Mouse (Mus musculus): ENCODE measurements at regions not wholly inside any gene's neighbourhood (a gene's known extent, or its start where the extent isn't known, plus 50 kb on each side); places are given as distances from the start of the nearest gene placed in this dataset.

DNA sequence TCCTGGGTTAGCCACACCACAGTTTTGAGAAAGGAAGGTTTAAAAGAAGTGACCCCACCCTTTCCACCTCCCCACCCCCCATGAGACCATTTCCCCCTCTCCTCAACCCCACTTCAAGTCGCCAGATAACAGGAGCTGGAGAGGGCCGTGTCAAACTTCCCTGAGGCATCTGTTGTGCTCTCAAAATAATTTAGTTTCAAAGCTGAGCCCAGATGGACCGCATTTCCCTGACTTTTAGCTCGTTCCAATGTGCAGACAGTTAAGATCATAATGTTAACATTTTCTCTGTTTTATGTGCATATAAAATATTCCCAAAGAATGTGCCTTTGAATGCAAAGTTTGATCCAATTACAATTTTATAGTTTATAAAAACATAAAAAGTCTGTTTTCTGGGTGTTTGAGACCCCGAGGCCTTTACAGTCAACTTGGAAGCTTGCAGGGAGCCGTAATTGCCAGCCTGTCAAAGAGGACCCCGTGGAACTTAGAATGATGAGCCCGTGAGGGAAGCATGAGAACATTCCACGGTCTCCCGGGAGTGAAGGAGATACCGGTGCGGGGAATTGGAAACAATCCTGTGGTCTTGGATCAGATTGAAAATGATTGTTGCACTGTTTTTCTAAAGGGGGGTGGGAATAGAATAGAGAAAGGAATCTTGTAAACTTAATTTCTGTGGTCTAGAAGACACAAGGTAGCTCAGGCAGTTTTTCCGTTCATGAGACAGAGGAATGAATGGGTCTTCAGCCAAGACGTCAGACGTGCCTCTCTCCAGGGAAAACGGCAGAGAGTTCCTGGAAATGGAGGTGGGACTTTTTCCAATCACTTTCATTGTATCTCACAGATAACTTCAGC lies 903.3 kb downstream of the Mrps31 start:
- no peak for DNase-seq

DNA sequence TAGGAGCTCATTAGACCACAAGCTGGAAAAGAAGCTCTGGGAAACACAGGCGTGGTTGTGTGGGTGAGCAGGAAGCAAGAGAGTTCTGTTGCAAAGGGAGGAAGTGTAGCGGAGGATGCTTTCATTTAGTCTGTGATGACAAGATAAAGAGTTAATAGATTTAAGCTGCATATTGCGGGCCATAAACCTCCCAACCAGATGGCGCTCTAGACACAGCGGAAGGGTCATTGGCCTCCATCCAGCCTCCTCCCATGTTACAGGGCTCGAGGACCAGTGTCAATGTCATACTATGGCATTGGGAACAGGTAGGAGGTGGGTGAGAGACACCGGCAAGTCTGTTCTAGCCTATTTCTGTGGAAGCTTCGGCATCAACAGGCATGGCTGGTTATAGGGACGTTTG lies 908.4 kb downstream of the Mrps31 start:
- DNase-seq = peak; percentile 49

DNA sequence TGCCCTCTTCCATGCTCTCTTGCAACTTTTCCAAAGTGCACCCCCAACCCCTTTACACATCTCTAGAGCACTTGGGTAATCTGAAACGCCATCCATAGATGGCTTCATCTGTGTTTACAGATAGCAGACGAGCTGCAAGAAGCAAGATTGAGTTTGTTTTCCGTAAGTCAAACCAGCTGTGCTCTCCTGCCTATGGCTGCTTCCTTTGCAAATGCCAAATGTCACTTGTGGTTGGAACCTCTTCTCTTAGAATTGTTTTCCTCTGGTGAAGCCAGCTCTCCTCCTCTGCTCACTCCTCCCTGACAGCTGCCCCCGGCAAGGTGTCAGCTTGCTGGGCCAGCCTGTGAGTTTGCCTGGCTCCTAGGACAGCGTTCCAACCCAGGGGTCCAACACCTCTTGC lies 910.0 kb downstream of the Mrps31 start:
- no peak for DNase-seq

DNA sequence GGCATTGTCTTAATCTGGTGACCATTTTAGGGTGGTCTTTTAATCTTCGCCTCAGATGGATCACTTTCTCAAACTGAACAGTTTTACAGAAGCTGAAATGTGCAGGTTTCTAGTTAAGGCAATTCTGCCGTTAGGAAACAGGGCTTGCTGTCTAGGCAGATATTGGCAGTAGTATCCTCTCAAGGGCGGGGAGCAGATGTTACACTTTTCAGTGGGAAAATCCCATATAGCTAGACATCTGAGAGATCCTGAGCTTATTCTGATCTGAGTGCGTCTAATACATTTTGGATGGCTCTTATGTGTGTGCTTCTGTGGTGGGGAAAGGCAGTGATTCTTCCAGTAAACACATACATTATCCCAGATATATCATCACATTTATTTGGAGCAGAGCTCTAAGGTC lies 916.1 kb downstream of the Mrps31 start:
- no peak for DNase-seq

DNA sequence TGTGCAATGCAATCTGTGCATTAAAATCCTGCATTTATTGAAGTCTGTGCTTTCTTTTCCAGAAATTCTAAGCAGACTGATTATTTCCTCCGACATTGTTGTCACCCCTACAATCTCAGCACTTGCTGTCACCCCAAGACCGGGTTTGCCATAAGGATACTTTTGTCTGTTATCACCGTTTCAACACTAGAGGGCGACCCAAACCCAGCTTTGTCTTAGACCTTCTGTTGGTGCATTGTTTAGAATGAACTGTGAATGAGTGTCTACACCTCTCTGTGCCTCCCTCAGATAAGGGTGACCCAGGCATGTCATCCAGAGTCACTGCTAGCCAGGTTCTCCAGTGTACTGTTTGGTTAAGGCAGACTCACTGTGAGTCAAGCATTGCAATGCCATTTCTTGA lies 933.0 kb downstream of the Mrps31 start:
- peak; percentile 34 for DNase-seq

DNA sequence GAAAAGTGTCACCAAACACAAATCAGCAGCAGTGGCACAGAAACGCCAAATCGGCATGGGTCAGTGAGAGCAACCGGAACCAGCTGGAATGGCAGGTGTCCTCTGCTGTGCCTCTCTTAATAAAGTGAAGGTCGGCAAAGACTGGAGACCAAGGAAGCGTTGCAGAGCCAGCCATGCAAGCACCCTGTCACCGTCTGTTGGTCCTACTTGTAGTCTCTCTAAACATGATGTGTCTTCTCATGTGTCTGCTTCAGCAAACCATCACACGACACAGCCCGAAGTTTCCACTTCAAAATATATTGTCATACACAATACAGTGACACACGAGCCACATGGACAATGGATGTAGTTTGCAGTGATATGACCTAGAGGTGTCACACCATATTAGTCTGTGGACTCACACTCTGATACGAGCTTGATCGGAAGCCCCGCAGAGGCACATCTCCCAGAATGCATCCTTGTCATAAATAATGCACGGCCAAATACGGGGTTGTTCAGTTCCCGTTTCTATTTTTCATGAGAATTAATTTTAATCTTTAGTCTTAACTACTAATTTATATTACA lies 940.3 kb downstream of the Mrps31 start:
- no peak for DNase-seq

DNA sequence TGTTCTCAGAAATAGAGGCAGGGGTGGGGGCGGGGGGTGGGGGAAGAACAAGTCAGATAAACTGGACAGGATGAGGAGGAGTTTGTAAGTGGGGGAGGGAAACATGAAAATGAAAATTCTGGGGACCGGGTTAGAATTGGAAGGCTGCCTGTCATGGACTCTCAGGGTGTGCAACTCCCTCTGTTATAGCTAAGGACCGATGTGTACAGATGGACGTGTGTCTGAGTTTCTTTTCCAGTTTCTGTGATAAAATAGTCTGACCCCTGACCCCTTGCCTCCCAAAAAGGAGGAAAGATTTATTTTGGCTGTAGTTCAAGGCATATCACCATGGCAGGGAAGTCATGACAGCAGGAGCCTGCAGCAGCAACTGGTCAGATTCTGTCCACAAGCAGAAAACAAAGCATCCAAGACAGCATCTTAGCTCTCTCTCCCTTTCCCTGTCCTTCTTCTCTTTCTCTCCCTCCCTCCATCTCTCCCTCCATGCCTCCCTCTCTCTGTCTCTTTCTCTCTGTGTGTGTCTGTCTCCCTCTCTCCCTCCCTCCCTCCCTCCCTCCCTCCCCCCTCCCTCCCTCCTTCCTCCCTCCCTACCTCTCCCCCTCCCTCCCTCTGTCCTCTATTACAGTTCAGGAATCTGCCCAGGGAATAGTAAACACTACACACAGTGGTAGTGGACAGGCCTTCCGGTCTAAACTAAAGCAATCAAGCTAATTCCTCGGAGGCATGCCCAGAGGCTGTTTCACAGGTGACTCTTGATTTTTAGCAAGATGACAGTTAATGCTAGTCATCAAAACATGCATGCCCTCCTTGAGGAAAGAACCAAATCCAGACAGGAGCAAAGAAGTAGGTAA lies 941.3 kb downstream of the Mrps31 start:
- DNase-seq = no peak

DNA sequence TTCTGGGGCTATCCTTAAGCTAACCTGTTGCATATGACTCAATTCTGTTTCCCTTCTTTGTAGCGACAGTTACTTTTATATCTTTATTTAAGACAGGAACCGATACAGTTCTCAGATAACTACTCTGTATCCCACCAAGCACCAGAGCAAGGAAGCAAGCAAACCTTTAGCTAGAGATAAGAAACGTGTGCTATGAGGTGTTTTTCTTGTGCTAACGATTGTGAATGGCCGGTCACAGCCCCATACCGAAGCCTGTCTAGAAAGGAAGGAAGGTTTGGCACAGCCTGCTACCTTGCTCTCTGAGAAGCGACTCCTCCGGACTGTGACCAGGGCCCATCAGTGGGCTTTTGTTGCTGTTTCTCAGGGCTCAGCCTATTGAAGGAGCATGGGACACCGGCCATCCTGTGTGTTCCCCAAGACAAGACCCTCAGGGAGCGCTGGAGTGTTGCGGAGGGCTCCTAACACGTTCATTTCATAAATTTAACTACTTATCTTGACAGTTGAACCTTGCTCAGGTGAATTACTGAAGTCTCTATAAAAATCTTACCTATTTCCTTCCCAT lies 949.0 kb downstream of the Mrps31 start:
- DNase-seq = no peak

DNA sequence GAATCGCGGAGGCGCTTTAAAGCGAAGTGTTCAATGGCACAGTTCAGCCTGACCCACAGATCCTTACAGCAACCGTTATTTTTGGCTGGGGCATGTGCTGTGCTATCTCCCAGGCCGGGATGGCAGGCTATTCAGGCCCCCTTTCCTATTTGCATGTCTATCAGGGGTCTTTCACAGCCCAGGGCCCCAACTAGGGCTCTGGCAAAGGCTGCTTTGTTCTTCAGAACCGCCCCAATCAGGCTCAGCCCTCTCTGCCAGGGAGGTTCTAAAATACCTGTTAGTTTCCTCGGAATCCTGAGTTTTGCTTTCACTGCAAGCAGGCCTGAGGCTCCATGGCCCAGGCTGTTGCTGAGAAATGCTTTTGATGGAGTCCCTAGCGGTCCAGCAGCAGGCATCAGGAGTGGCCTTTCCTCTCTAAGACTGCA lies 949.7 kb downstream of the Mrps31 start:
- no peak for DNase-seq
